28 mouse cellular contexts compared by ENCODE assay signal in genomic region chr8:121122368-121122767, GRCm38 (mm10). TPM values are rescaled to one million over a fixed set of nuclear protein-coding genes. Genes with fewer than 3 reads are reported as not detected.
DNase-seq lines count a peak whose midpoint lies in the region; ATAC-seq lines count a peak whose summit lies in the region.
"Had no signal": no experiment of that assay in that cellular context is flagged by ENCODE, and none has a peak within 500 bp of the region (broad histone marks: within the 10 kb centered on the region; RNA-seq: fewer than 3 reads in every experiment).

No protein-coding gene starts in this region.

- no peak for ATAC-seq in intestine, embryonic 14.5 days (replicated peaks; ENCODE audit: low FRiP score, low TSS enrichment, low read depth)
- ATAC-seq in intestine, embryonic 15.5 days: no peak
- no peak for ATAC-seq in midbrain, embryonic 11.5 days (ENCODE audit: low FRiP score)
- no peak for ATAC-seq in midbrain, embryonic 14.5 days (ENCODE audit: low FRiP score, low TSS enrichment)
- ATAC-seq: activated CD4-positive, CD25-positive, alpha-beta regulatory T cell, adult 4 months; forebrain, embryonic 16.5 days; intestine, embryonic 16.5 days had no signal

- 18% methylated on average over 7 of the region's 7 CpGs for WGBS in intestine, embryonic 14.5 days
- WGBS in intestine, embryonic 15.5 days: 18% methylated on average over 7 of the region's 7 CpGs
- WGBS in midbrain, embryonic 11.5 days: 8% methylated on average over 7 of the region's 7 CpGs
- WGBS in midbrain, embryonic 14.5 days: 1% methylated on average over 7 of the region's 7 CpGs

- H3K27ac ChIP-seq in intestine, embryonic 14.5 days (ENCODE audit: low read depth): no peak overlapping the region
- H3K27ac ChIP-seq in intestine, embryonic 15.5 days: no peak overlapping the region
- H3K27ac ChIP-seq in midbrain, embryonic 11.5 days (ENCODE audit: low read depth, low read length): no peak overlapping the region
- H3K27ac ChIP-seq in midbrain, embryonic 14.5 days (replicated peaks; ENCODE audit: low read depth, low read length): no peak overlapping the region
- H3K27ac ChIP-seq: forebrain, embryonic 10.5 days; heart, adult 2 months; hindbrain, embryonic 13.5 days; stomach, embryonic 15.5 days had no signal

- no peaks in the 10 kb centered on the region for H3K36me3 ChIP-seq in intestine, embryonic 14.5 days (ENCODE audit: control insufficient read depth, insufficient read depth, low read length)
- H3K36me3 ChIP-seq in intestine, embryonic 15.5 days: no peaks in the 10 kb centered on the region
- no peaks in the 10 kb centered on the region for H3K36me3 ChIP-seq in midbrain, embryonic 11.5 days (ENCODE audit: control insufficient read depth, insufficient read depth, low read length)
- H3K36me3 ChIP-seq in midbrain, embryonic 14.5 days (ENCODE audit: control insufficient read depth, insufficient read depth, low read length): no peaks in the 10 kb centered on the region
- H3K36me3 ChIP-seq: forebrain, embryonic 10.5 days; hindbrain, embryonic 13.5 days; stomach, embryonic 15.5 days had no signal

- peaks cover 9% of the 10 kb centered on the region for H3K4me1 ChIP-seq in intestine, embryonic 14.5 days (replicated peaks; ENCODE audit: control insufficient read depth, insufficient read depth, low read length)
- H3K4me1 ChIP-seq in intestine, embryonic 15.5 days (replicated peaks): peaks cover 15% of the 10 kb centered on the region
- H3K4me1 ChIP-seq in midbrain, embryonic 11.5 days (ENCODE audit: control insufficient read depth, insufficient read depth, low read length): peaks cover 1% of the 10 kb centered on the region
- no peaks in the 10 kb centered on the region for H3K4me1 ChIP-seq in midbrain, embryonic 14.5 days (ENCODE audit: control insufficient read depth, insufficient read depth, low read length)

- H3K4me2 ChIP-seq in intestine, embryonic 14.5 days (ENCODE audit: low read length): no peak overlapping the region
- H3K4me2 ChIP-seq in intestine, embryonic 15.5 days (replicated peaks): no peak overlapping the region
- H3K4me2 ChIP-seq in midbrain, embryonic 11.5 days: no peak overlapping the region
- H3K4me2 ChIP-seq in midbrain, embryonic 14.5 days (ENCODE audit: low read length): no peak overlapping the region
- H3K4me2 ChIP-seq: hindbrain, embryonic 13.5 days; stomach, embryonic 15.5 days had no signal

- no peaks in the 10 kb centered on the region for H3K9me3 ChIP-seq in intestine, embryonic 14.5 days (ENCODE audit: control insufficient read depth, low read length)
- H3K9me3 ChIP-seq in intestine, embryonic 15.5 days: no peaks in the 10 kb centered on the region; the same call in 1 of the 2 replicates
- peaks cover 3% of the 10 kb centered on the region for H3K9me3 ChIP-seq in midbrain, embryonic 11.5 days (ENCODE audit: control insufficient read depth, low read length)
- H3K9me3 ChIP-seq in midbrain, embryonic 14.5 days (ENCODE audit: control insufficient read depth, low read length): no peaks in the 10 kb centered on the region
- H3K9me3 ChIP-seq: forebrain, embryonic 10.5 days; stomach, embryonic 15.5 days had no signal

- no peak overlapping the region for H3K4me3 ChIP-seq in intestine, embryonic 14.5 days (ENCODE audit: low read depth, low read length)
- H3K4me3 ChIP-seq in intestine, embryonic 15.5 days (replicated peaks): no peak overlapping the region
- no peak overlapping the region for H3K4me3 ChIP-seq in midbrain, embryonic 11.5 days (ENCODE audit: low read depth, low read length)
- H3K4me3 ChIP-seq in midbrain, embryonic 14.5 days (replicated peaks; ENCODE audit: low read depth, low read length): no peak overlapping the region
- H3K4me3 ChIP-seq: forebrain, embryonic 10.5 days; heart, adult 2 months; hindbrain, embryonic 13.5 days; stomach, embryonic 15.5 days had no signal

- H3K9ac ChIP-seq in intestine, embryonic 14.5 days (ENCODE audit: low read length): no peak overlapping the region
- no peak overlapping the region for H3K9ac ChIP-seq in intestine, embryonic 15.5 days
- no peak overlapping the region for H3K9ac ChIP-seq in midbrain, embryonic 11.5 days (ENCODE audit: low read length)
- H3K9ac ChIP-seq in midbrain, embryonic 14.5 days (replicated peaks; ENCODE audit: low read length): no peak overlapping the region
- H3K9ac ChIP-seq: hindbrain, embryonic 13.5 days; stomach, embryonic 15.5 days had no signal

- peaks cover 99% of the 10 kb centered on the region for H3K27me3 ChIP-seq in intestine, embryonic 14.5 days (replicated peaks; ENCODE audit: control insufficient read depth, insufficient read depth, low read length)
- H3K27me3 ChIP-seq in intestine, embryonic 15.5 days (replicated peaks): peaks cover 95% of the 10 kb centered on the region
- H3K27me3 ChIP-seq in midbrain, embryonic 11.5 days (ENCODE audit: control insufficient read depth, insufficient read depth, low read length): peaks cover 99% of the 10 kb centered on the region
- peaks cover 98% of the 10 kb centered on the region for H3K27me3 ChIP-seq in midbrain, embryonic 14.5 days (ENCODE audit: control insufficient read depth, insufficient read depth, low read length)

- peak; percentile 73 for DNase-seq in heart, adult 11 months
- no peak for DNase-seq in heart, adult 8-10 months (ENCODE audit: low spot score)
- peak; percentile 54 for DNase-seq in intestine, embryonic 14.5 days (ENCODE audit: low spot score)
- DNase-seq in midbrain, embryonic 11.5 days (ENCODE audit: low spot score, missing footprints): peak; percentile 85
- DNase-seq in midbrain, embryonic 14.5 days: no peak
- DNase-seq in cerebellum, adult 11-12 months: no peak
- DNase-seq: adrenal gland, adult 8-10 months; cerebellum, adult 2 months; cerebellum, postnatal 25 days; gastrocnemius, postnatal 14 days; heart, adult 2 months; heart, postnatal 10 days; kidney, postnatal 25 days; layer of hippocampus, postnatal 36 days; lung, postnatal 4 days; right cerebral cortex, adult 18-20 months; thymus, postnatal 25 days had no signal

RNA-seq across cellular contexts. Expression of gene Foxl1, which starts 5.4 kb away (rescaled TPM):
- total RNA-seq in heart, adult 8-10 months (2022): under 1 TPM in 3 of 4 experiments, not detected in 1; 0.08 to 0.26 (median 0.09) TPM
- polyA plus RNA-seq in intestine, embryonic 14.5 days (2014; fragmentation: Nextera tagmentation; extraction: Ambion mirVana): 6.5 and 7.7 TPM in 2 replicates
- polyA plus RNA-seq in intestine, embryonic 15.5 days (2015; fragmentation: Nextera tagmentation; extraction: Ambion mirVana): 9.0 and 9.3 TPM in 2 replicates
- polyA plus RNA-seq in midbrain, embryonic 11.5 days (2014; fragmentation: Nextera tagmentation; extraction: Ambion mirVana): 0.46 and 0.79 TPM in 2 replicates
- not detected in 2 replicates for polyA plus RNA-seq in midbrain, embryonic 14.5 days (2014; fragmentation: Nextera tagmentation; extraction: Ambion mirVana)
- total RNA-seq: layer of hippocampus, postnatal 36 days; liver, adult 2 months had no signal
- polyA plus RNA-seq: activated CD4-positive, CD25-positive, alpha-beta regulatory T cell, adult 4 months; cerebellum, adult 2 months; limb, embryonic 11.5 days; liver, adult 2 months; neural tube, embryonic 14.5 days had no signal

RNA-seq across cellular contexts. Expression of gene Foxc2, which starts 6.4 kb away (rescaled TPM):
- 1 to 10 TPM; 1.4 to 2.2 (median 1.6) TPM for total RNA-seq in heart, adult 8-10 months (2022)
- polyA plus RNA-seq in intestine, embryonic 14.5 days (2014; fragmentation: Nextera tagmentation; extraction: Ambion mirVana): 0.43 and 0.48 TPM in 2 replicates
- polyA plus RNA-seq in intestine, embryonic 15.5 days (2015; fragmentation: Nextera tagmentation; extraction: Ambion mirVana): 0.69 and 0.80 TPM in 2 replicates
- polyA plus RNA-seq in midbrain, embryonic 11.5 days (2014; fragmentation: Nextera tagmentation; extraction: Ambion mirVana): 7.0 and 7.1 TPM in 2 replicates
- 1.5 TPM in 1 of 2 replicates, not detected in the other for polyA plus RNA-seq in midbrain, embryonic 14.5 days (2014; fragmentation: Nextera tagmentation; extraction: Ambion mirVana)
- total RNA-seq: liver, adult 2 months; monocyte, adult 5-6 weeks had no signal
- polyA plus RNA-seq: activated CD4-positive, CD25-positive, alpha-beta regulatory T cell, adult 4 months had no signal

RNA-seq across cellular contexts. Expression of gene Mthfsd, which starts 14.2 kb away (rescaled TPM):
- 10 to 100 TPM; 15.3 to 17.1 (median 15.6) TPM for total RNA-seq in heart, adult 8-10 months (2022)
- 59.2 and 62.9 TPM in 2 replicates for polyA plus RNA-seq in intestine, embryonic 14.5 days (2014; fragmentation: Nextera tagmentation; extraction: Ambion mirVana)
- polyA plus RNA-seq in intestine, embryonic 15.5 days (2015; fragmentation: Nextera tagmentation; extraction: Ambion mirVana): 50.6 and 52.3 TPM in 2 replicates
- polyA plus RNA-seq in midbrain, embryonic 11.5 days (2014; fragmentation: Nextera tagmentation; extraction: Ambion mirVana): 47.4 and 50.4 TPM in 2 replicates
- 50.2 and 52.5 TPM in 2 replicates for polyA plus RNA-seq in midbrain, embryonic 14.5 days (2014; fragmentation: Nextera tagmentation; extraction: Ambion mirVana)

RNA-seq across cellular contexts. Expression of gene Foxf1, which starts 38.2 kb away (rescaled TPM):
- total RNA-seq in heart, adult 8-10 months (2022): under 1 TPM in 3 of 4 experiments, not detected in 1; 0.19 to 0.34 (median 0.33) TPM
- polyA plus RNA-seq in intestine, embryonic 14.5 days (2014; fragmentation: Nextera tagmentation; extraction: Ambion mirVana): 129 and 149 TPM in 2 replicates
- 105 and 126 TPM in 2 replicates for polyA plus RNA-seq in intestine, embryonic 15.5 days (2015; fragmentation: Nextera tagmentation; extraction: Ambion mirVana)
- polyA plus RNA-seq in midbrain, embryonic 11.5 days (2014; fragmentation: Nextera tagmentation; extraction: Ambion mirVana): 0.17 and 0.20 TPM in 2 replicates
- polyA plus RNA-seq in midbrain, embryonic 14.5 days (2014; fragmentation: Nextera tagmentation; extraction: Ambion mirVana): 0.12 and 0.97 TPM in 2 replicates
- total RNA-seq: monocyte, adult 5-6 weeks had no signal
- polyA plus RNA-seq: activated CD4-positive, CD25-positive, alpha-beta regulatory T cell, adult 4 months had no signal

Comparison
In these comparisons a context has a peak if more than half of its experiments do, and no peak if none do; other contexts are left out.
1. DNase-seq: peak in heart, adult 11 months (single experiment), intestine, embryonic 14.5 days (single experiment) and midbrain, embryonic 11.5 days (single experiment); none in heart, adult 8-10 months (single experiment), midbrain, embryonic 14.5 days (single experiment) and cerebellum, adult 11-12 months (single experiment).